Comparison of ENCODE assay signal across 15 mouse cellular contexts in the genomic region with DNA sequence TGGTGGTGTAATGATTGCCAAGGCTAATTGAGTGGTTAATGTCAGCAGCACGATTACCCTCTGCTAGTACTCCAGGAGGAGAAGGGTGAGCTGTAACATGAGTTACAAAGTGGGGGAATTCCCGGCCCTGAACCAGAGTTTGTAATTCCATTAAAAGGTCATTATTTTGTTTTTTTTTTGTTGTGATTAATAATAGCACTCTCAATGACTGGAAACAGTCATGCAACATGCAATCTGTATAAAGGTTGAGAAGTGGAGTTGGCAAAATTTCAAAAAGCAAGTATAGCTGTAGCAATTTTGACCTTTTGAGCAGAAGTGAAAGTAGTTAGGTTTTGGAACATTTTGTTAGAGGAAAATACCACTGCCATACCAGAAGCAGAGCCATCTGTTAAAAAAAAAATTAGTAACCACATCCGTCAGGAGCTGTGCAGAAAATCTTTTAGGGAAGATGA. TPM values are rescaled to one million over a fixed set of nuclear protein-coding genes. Genes with fewer than 3 reads are reported as not detected.
DNase-seq lines count a peak whose midpoint lies in the region; TF ChIP-seq lines count a peak whose summit lies in the region.
"Had no signal": no experiment of that assay in that cellular context is flagged by ENCODE, and none has a peak within 500 bp of the region (broad histone marks: within the 10 kb centered on the region; RNA-seq: fewer than 3 reads in every experiment).

No protein-coding gene starts in this region.

- H3K4me3 ChIP-seq in layer of hippocampus, adult 2 months: no peak overlapping the region
- no peak overlapping the region for H3K4me3 ChIP-seq in macrophage (ENCODE audit: inconsistent target)
- H3K4me3 ChIP-seq: heart, embryonic 10.5 days; hindbrain, embryonic 12.5 days; lung, embryonic 15.5 days had no signal

- 16% methylated on average over 3 of the region's 3 CpGs for WGBS in macrophage (ENCODE audit: missing documents)

- no peaks in the 10 kb centered on the region for H3K36me3 ChIP-seq in macrophage (ENCODE audit: inconsistent target)
- H3K36me3 ChIP-seq: heart, embryonic 10.5 days; hindbrain, embryonic 12.5 days; lung, embryonic 15.5 days had no signal

- TF ChIP-seq CTCF in layer of hippocampus, adult 2 months (conservative IDR thresholded peaks at IDR 0.05): no peak

- DNase-seq in layer of hippocampus, adult 2 months (ENCODE audit: low spot score in 2 of 2): peak in 1 of 2 experiments; percentile 27
- no peak for DNase-seq in layer of hippocampus, postnatal 25 days (ENCODE audit: extremely low spot score in 1 of 2, low spot score in 1 of 2)
- DNase-seq in CD4-positive helper T cell, adult 2 months (ENCODE audit: low read depth, low spot score): peak; percentile 33
- peak; percentile 50 for DNase-seq in adrenal gland, adult 8-10 months
- DNase-seq in cerebellum, postnatal 10 days: no peak
- no peak for DNase-seq in heart, adult 18-20 months
- no peak for DNase-seq in ovary, postnatal 14 days (ENCODE audit: low spot score)
- DNase-seq: cerebellum, postnatal 25 days; kidney, postnatal 4 days; spleen, adult 18-20 months; thymus, adult 18-20 months had no signal

- H3K27ac ChIP-seq in layer of hippocampus, adult 2 months: peak overlapping the region; percentile 43; the same call in 1 of the 2 replicates
- H3K27ac ChIP-seq in macrophage: peak overlapping the region; percentile 22; the same call in 1 of the 2 replicates
- H3K27ac ChIP-seq: heart, embryonic 10.5 days; hindbrain, embryonic 12.5 days; lung, embryonic 15.5 days had no signal

- no peaks in the 10 kb centered on the region for H3K79me2 ChIP-seq in macrophage (ENCODE audit: inconsistent target)

RNA-seq across cellular contexts. Expression of gene Dr1, which starts 22.4 kb away (rescaled TPM):
- total RNA-seq in layer of hippocampus, adult 2 months (2021): 10 to 100 TPM; 40.2 to 42.8 TPM
- 10 to 100 TPM; 46.1 to 47.8 TPM for total RNA-seq in layer of hippocampus, postnatal 25 days (2021)
- 10 to 100 TPM; 30.6 to 33.8 (median 32.7) TPM for total RNA-seq in adrenal gland, adult 8-10 months (2022)
- 100 to 1,000 TPM in 1 of 26 experiments, 10 to 100 TPM in 24, 1 to 10 TPM in 1; 9.8 to 105 (median 23.1) TPM for total RNA-seq in macrophage (2018; cell fraction: chromatin; rRNA removed)
- 10 to 100 TPM; 44.0 to 69.2 (median 52.4) TPM for total RNA-seq in macrophage (2018; cell fraction: cytosol; rRNA removed)
- total RNA-seq in macrophage (2018; cell fraction: nucleus; rRNA removed): 10 to 100 TPM; 23.5 to 99.4 (median 47.6) TPM
- polyA plus RNA-seq in macrophage (2018): 45.0 to 52.6 TPM (median 50.9 TPM) in 3 replicates
- 10 to 100 TPM; 19.3 to 21.5 TPM for total RNA-seq in heart, adult 18-20 months (2021)

Comparison
In these comparisons a context has a peak if more than half of its experiments do, and no peak if none do; other contexts are left out.
1. DNase-seq: peak in CD4-positive helper T cell, adult 2 months (single experiment) and adrenal gland, adult 8-10 months (single experiment); none in layer of hippocampus, postnatal 25 days (0 of 2), cerebellum, postnatal 10 days (0 of 2), heart, adult 18-20 months (0 of 2) and ovary, postnatal 14 days (single experiment).